Mouse (Mus musculus) embryo, embryonic 10.5 days (tissue): Measurements from ENCODE around the gene Acsf3.
A peak's percentile ranks its signal among the peaks of the same experiment; 100 is the strongest.

ENCODE experiments used
- DNase-seq: peaks from one replicate; pipeline ENCODE4 v3.0.0-alpha.2; 2015; ENCODE audit warnings: low spot score

Acsf3 gene

GRCm38 (mm10) chr8:122775285-122776155 lies at the start of gene Acsf3:
Acsf3 (plus strand) TSS chr8:122775486.
- peak; percentile 75 for DNase-seq

GRCm38 (mm10) chr8:122726789-122727188 lies 48.5 kb upstream of the Acsf3 start:
- DNase-seq = no peak

GRCm38 (mm10) chr8:122727412-122727811 lies 47.9 kb upstream of the Acsf3 start:
- peak; percentile 17 for DNase-seq

- DNase-seq = no peak
These were observed 46.7 kb upstream of the Acsf3 start for GRCm38 (mm10) chr8:122728630-122729029.

GRCm38 (mm10) chr8:122735110-122735509 lies 40.2 kb upstream of the Acsf3 start:
- no peak for DNase-seq

- DNase-seq = no peak
These were observed 39.5 kb upstream of the Acsf3 start for GRCm38 (mm10) chr8:122735542-122736473.

- DNase-seq = no peak
These were observed 38.7 kb upstream of the Acsf3 start for GRCm38 (mm10) chr8:122736623-122737022.

- peak; percentile 56 for DNase-seq
These were observed 38.2 kb upstream of the Acsf3 start for GRCm38 (mm10) chr8:122737071-122737470.

- DNase-seq = no peak
These were observed 37.4 kb upstream of the Acsf3 start for GRCm38 (mm10) chr8:122737886-122738285.

- DNase-seq = peak; percentile 44
These were observed 36.1 kb upstream of the Acsf3 start for GRCm38 (mm10) chr8:122739102-122739725.

GRCm38 (mm10) chr8:122742471-122742870 lies 32.8 kb upstream of the Acsf3 start:
- DNase-seq = no peak

GRCm38 (mm10) chr8:122745022-122745749 lies 30.1 kb upstream of the Acsf3 start:
- peak; percentile 21 for DNase-seq

- peak; percentile 30 for DNase-seq
These were observed 29.5 kb upstream of the Acsf3 start for GRCm38 (mm10) chr8:122745750-122746275.

- peak; percentile 8 for DNase-seq
These were observed 28.8 kb upstream of the Acsf3 start for GRCm38 (mm10) chr8:122746439-122746838.

- no peak for DNase-seq
These were observed 27.5 kb upstream of the Acsf3 start for GRCm38 (mm10) chr8:122747825-122748224.

- DNase-seq = no peak
These were observed 25.8 kb upstream of the Acsf3 start for GRCm38 (mm10) chr8:122749333-122749958.

- DNase-seq = no peak
These were observed 23.9 kb upstream of the Acsf3 start for GRCm38 (mm10) chr8:122751342-122751741.

GRCm38 (mm10) chr8:122752111-122752721 lies 23.1 kb upstream of the Acsf3 start:
- DNase-seq = no peak

- no peak for DNase-seq
These were observed 16.7 kb upstream of the Acsf3 start for GRCm38 (mm10) chr8:122758597-122758996.

GRCm38 (mm10) chr8:122760116-122760515 lies 15.2 kb upstream of the Acsf3 start:
- DNase-seq = no peak
